ENCODE assay signal across 19 mouse cellular contexts in the genomic region with DNA sequence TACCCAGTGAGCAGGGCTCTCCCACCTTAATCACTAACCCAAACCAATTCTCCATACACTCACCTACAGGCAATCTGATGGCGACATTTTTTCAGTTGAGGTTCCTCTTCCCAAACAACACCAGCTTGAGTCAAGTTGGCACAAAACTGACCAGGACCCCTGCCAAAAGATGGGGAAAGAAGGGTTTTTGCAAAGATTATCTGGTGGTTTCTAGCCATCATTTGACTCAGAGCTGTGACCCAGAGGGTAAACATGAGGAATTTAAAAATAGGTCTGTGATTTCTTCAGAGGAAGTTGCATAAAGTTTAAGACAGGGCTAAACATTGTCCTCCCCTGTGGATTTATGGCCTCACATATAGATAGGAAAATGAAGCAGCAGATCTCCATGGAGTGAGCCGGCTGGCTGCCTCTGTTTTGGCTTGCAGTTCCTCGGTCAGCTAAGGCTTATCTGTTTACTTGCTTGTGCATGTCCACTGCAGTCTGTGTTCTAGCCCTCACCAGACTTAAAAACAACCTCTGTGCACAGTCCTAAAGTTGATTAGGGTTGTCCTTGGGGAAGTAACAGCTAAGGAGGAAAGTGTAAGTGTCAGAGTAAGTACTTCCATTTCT.
A peak's percentile ranks its signal among the peaks of the same experiment; 100 is the strongest.
DNase-seq lines count a peak whose midpoint lies in the region; ATAC-seq lines count a peak whose summit lies in the region.
"Had no signal": no experiment of that assay in that cellular context is flagged by ENCODE, and none has a peak within 500 bp of the region (broad histone marks: within the 10 kb centered on the region; RNA-seq: fewer than 3 reads in every experiment).

No protein-coding gene starts in this region.

- no peaks in the 10 kb centered on the region for H3K27me3 ChIP-seq in hindbrain, embryonic 13.5 days
- H3K27me3 ChIP-seq: embryonic facial prominence, embryonic 15.5 days; neural tube, embryonic 12.5 days; stomach, embryonic 15.5 days had no signal

- no peak overlapping the region for H3K4me3 ChIP-seq in hindbrain, embryonic 13.5 days
- H3K4me3 ChIP-seq: embryonic facial prominence, embryonic 15.5 days; midbrain, embryonic 10.5 days; neural tube, embryonic 12.5 days; stomach, embryonic 15.5 days had no signal

- no peaks in the 10 kb centered on the region for H3K9me3 ChIP-seq in hindbrain, embryonic 13.5 days
- H3K9me3 ChIP-seq: embryonic facial prominence, embryonic 15.5 days; midbrain, embryonic 10.5 days; neural tube, embryonic 12.5 days; stomach, embryonic 15.5 days had no signal

- WGBS in hindbrain, embryonic 13.5 days, result 92% methylated on average over 3 of the region's 3 CpGs

- no peak for ATAC-seq in hindbrain, embryonic 13.5 days (ENCODE audit: low FRiP score)
- ATAC-seq: forebrain, postnatal 0 days; intestine, embryonic 16.5 days had no signal

- H3K27ac ChIP-seq in hindbrain, embryonic 13.5 days, result no peak overlapping the region
- H3K27ac ChIP-seq: embryonic facial prominence, embryonic 15.5 days; midbrain, embryonic 10.5 days; neural tube, embryonic 12.5 days; stomach, embryonic 15.5 days had no signal

- peak; percentile 58 for DNase-seq in urinary bladder, postnatal 14 days (ENCODE audit: low spot score)
- DNase-seq in urinary bladder, postnatal 10 days (ENCODE audit: low spot score), result no peak
- DNase-seq in adrenal gland, postnatal 25 days, result peak; percentile 18
- peak; percentile 33 for DNase-seq in lung, postnatal 10 days
- peak; percentile 33 to 72 for DNase-seq in urinary bladder, postnatal 36 days (ENCODE audit: low spot score in 2 of 2)
- DNase-seq in thymus, postnatal 14 days, result no peak
- DNase-seq: cerebellum, adult 9-11 months; forebrain, postnatal 0 days; heart, adult 11 months; heart, postnatal 14 days; kidney, postnatal 36 days had no signal

- no peaks in the 10 kb centered on the region for H3K4me1 ChIP-seq in hindbrain, embryonic 13.5 days (replicated peaks)
- H3K4me1 ChIP-seq: embryonic facial prominence, embryonic 15.5 days; midbrain, embryonic 10.5 days; neural tube, embryonic 12.5 days; stomach, embryonic 15.5 days had no signal

- no peak overlapping the region for H3K4me2 ChIP-seq in hindbrain, embryonic 13.5 days
- H3K4me2 ChIP-seq: embryonic facial prominence, embryonic 15.5 days; liver, embryonic 11.5 days; neural tube, embryonic 12.5 days; stomach, embryonic 15.5 days had no signal

- H3K36me3 ChIP-seq in hindbrain, embryonic 13.5 days, result no peaks in the 10 kb centered on the region
- H3K36me3 ChIP-seq: embryonic facial prominence, embryonic 15.5 days; G1E; midbrain, embryonic 10.5 days; neural tube, embryonic 12.5 days; stomach, embryonic 15.5 days had no signal

- H3K9ac ChIP-seq in hindbrain, embryonic 13.5 days, result no peak overlapping the region
- H3K9ac ChIP-seq: embryonic facial prominence, embryonic 15.5 days; forebrain, postnatal 0 days; neural tube, embryonic 12.5 days; stomach, embryonic 15.5 days had no signal

Comparison
In these comparisons a context has a peak if more than half of its experiments do, and no peak if none do; other contexts are left out.
1. DNase-seq: peak in urinary bladder, postnatal 14 days (single experiment), adrenal gland, postnatal 25 days (single experiment), lung, postnatal 10 days (single experiment) and urinary bladder, postnatal 36 days (2 of 2); none in urinary bladder, postnatal 10 days (single experiment) and thymus, postnatal 14 days (single experiment).